Mouse (Mus musculus) bone marrow macrophage, adult 2 months (primary cell): Measurements from ENCODE around the gene Ngef. TPM values are rescaled to one million over a fixed set of nuclear protein-coding genes. Genes with fewer than 3 reads are reported as not detected.

Experiments
- H3K27ac ChIP-seq: 2 replicates; pipeline ENCODE4 v1.5.1; 2012; ENCODE audit warnings: low read depth, low read length; ENCODE audit not compliant: insufficient read depth
- H3K4me1 ChIP-seq: 2 replicates; pipeline ENCODE4 v1.6.1; 2012; ENCODE audit warnings: low read length; ENCODE audit not compliant: control insufficient read depth, insufficient read depth
- H3K4me3 ChIP-seq: 2 replicates; pipeline ENCODE4 v1.5.1; 2012; ENCODE audit warnings: mild to moderate bottlenecking, low read length, moderate library complexity; ENCODE audit not compliant: insufficient read depth
- CTCF ChIP-seq: IDR thresholded peaks from 2 replicates; pipeline ENCODE4 v1.5.1; 2012; ENCODE audit warnings: low read depth, mild to moderate bottlenecking, low read length, moderate library complexity
- POLR2A ChIP-seq: IDR thresholded peaks from 2 replicates; pipeline ENCODE4 v1.6.1; 2012; ENCODE audit warnings: mild to moderate bottlenecking, low read depth, low read length, borderline replicate concordance
- polyA plus RNA-seq: library from polyadenylated mRNA; stranded (reverse); fragments of >200 nt; gene quantifications from 2 replicates; pipeline ENCODE4 v1.2.4, GENCODE M21; 2012; ENCODE audit not compliant: missing spikeins, insufficient read depth, insufficient read length

Gene Ngef
- polyA plus RNA-seq, 1 experiment = not detected

DNA sequence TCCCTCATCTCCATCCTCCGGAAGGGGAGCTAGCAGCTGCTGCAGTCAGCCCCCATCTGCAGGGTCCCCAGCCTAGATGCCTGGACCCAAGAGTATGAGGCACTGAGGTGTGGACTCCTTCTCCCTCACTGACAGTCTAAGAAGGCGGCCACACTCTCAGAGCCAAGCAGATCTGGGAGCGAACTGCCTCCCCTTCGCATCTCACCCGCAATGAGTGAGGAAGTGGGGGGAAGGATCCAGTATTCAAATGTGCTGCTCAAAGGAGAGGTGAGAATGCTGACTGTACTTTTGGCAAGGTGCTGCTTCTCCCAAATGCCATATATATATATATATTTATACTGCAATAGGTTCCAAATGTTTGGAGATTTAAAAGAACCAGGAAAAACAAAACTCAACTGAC, 29.7 kb upstream of the Ngef start:
- TF ChIP-seq POLR2A = no peak
- TF ChIP-seq CTCF = no peak
- no peak overlapping the region for H3K4me3 ChIP-seq

DNA sequence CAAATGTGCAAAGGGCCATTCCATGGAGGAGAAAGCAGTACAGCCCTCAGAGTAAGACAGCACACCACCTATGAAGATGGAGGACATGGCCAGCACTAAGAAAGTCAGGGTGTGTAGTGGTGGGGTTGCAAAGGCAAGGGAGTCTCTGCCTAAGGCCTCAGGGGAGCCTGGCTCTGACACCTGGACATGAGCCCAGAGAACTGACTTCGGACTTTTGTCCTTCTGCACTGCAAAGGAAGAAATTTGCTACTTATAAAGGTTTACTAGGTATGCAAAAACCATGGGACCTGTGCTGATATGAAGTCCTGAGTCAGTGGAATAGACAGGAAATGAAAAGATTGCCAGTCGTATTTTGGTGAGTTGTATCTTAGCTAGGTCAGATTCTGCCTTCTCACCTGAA, 28.1 kb upstream of the Ngef start:
- Histone ChIP-seq H3K27ac (no peak overlapping the region), H3K4me1 (no peaks in the 10 kb centered on the region), H3K4me3 (no peak overlapping the region)
- TF ChIP-seq POLR2A (no peak), CTCF (no peak)

More for the DNA sequence above, 29.7 kb upstream of the Ngef start:
- peaks cover 5% of the 10 kb centered on the region for H3K4me1 ChIP-seq
- H3K27ac ChIP-seq = no peak overlapping the region

DNA sequence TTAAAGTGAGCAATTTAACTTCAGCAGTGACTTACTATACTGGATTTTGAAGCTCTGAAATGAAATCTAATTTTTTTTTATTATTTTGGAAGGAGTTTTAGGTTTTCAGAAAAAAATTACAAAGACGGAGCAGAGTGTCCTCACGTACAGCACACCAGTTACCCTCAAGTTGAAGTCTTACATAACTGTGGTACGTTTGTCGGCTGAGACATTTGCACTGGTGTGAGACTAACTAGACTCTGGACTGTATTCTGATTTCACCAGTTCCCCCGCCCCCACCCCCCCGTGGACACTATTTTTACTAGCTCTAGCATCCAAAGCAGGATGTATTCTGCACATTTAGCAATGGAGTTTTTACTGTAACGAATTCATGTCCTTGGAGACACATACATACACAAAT, 26.9 kb upstream of the Ngef start:
- Histone ChIP-seq H3K4me3 (no peak overlapping the region), H3K4me1 (no peaks in the 10 kb centered on the region), H3K27ac (no peak overlapping the region)
- TF ChIP-seq CTCF (no peak), POLR2A (no peak)

DNA sequence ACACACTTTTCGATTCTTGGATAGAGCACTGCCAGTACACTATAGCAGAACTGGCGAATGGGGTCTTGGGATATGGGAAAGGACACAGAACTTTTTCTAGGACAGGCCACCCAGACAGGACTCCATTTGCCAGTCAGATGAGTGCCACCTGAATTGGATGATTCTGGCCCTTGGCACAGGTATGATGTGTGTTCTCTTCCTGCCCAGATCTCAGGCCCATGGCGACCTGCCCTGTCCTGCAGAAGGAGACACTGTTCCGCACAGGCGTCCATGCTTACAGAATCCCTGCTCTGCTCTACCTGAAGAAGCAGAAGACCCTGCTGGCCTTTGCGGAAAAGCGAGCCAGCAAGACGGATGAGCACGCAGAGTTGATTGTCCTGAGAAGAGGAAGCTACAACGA, 21.0 kb upstream of the Ngef start:
- TF ChIP-seq CTCF (no peak), POLR2A (no peak)
- no peaks in the 10 kb centered on the region for H3K4me1 ChIP-seq
- no peak overlapping the region for H3K27ac ChIP-seq
- no peak overlapping the region for H3K4me3 ChIP-seq

DNA sequence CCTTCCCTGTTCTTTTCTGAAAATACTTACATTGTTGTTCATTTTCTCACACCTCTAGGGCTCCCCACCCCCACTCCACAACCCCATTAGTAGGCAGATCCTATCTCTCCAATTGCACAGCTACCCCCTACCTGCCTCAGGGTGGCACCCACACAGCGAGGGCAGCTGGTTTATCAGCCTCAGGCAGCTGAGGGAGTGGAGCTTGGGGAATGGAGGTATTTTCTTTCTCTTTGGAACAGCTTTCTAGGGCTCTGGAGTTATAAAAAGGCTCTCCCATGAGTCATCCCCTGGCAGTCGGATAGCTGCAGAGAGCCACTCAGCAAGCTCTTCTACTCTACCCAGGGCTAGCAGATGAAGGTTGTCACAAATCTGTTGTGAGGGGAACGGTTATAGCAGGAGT, 20.6 kb upstream of the Ngef start:
- Histone ChIP-seq H3K4me1 (no peaks in the 10 kb centered on the region), H3K4me3 (no peak overlapping the region), H3K27ac (no peak overlapping the region)
- TF ChIP-seq POLR2A (no peak), CTCF (no peak)

DNA sequence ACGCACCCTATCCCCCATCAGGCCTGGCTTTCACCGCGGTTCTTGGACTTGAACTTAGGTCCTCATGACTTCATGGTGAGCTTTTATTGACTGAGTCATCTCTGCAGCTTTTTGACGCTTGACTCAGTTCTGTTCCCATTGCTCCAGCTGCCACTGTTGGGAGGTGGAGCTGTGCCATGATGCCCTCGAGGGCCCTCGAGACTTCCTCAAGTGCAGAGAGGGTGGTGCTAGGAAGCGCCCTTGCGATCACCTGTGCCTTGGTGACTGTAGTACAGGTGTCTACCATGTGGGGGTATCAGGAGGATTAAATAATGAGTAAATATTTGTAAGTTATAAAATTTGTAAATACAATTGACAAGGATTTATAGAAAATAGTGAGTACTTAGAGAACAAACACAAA, 16.3 kb upstream of the Ngef start:
- TF ChIP-seq CTCF (no peak), POLR2A (no peak)
- H3K27ac ChIP-seq = no peak overlapping the region

DNA sequence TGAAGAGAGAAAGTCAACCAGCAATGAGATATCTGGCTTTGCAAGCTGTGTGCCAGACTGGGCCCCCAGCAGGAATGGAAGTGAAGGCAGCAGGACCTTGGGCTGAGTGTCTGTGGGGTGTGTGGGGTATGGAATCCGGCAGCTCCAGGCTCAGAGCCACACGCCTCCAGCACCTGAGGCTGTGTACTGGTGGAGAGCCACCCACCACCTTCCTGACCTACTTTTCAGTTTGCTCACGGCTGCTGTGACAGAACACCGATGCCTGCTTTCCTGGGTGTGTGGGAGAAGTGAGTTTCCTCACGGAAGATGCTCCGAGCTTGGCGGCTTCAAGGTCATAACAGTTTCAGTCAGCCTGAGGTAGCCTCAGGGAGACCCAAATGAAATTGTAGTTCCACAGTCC, 15.5 kb upstream of the Ngef start:
- H3K4me3 ChIP-seq = no peak overlapping the region
- no peaks in the 10 kb centered on the region for H3K4me1 ChIP-seq
- no peak overlapping the region for H3K27ac ChIP-seq
- TF ChIP-seq CTCF (no peak), POLR2A (no peak)

More for the DNA sequence above, 16.3 kb upstream of the Ngef start:
- Histone ChIP-seq H3K4me3 (no peak overlapping the region), H3K4me1 (no peaks in the 10 kb centered on the region)

DNA sequence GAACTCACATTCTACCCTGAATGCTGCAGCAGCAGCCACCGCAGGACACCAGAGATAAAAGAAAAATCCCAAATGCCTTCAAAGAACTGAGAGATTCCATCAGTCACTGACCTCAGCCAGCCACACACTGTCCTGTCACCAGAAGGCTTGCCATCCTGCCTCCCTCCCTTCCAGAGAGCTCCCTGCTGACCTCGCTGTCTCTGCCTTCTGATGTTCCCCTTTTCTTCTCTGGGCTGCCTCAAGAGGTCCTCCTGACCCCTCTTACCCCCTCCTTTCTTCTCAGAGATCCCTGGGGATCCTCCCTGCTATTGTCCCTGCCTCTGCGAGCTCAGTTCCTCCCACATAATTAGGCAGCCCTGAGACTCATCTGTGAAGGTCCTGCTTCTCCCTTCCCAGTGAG, 7.2 kb upstream of the Ngef start:
- 0 out of 2 replicates have a peak, but pooled peaks have one; percentile 15 for TF ChIP-seq CTCF
- no peak for TF ChIP-seq POLR2A
- H3K4me3 ChIP-seq = no peak overlapping the region
- H3K4me1 ChIP-seq = 0 out of 2 replicates have a peak, but pooled peaks cover 3% of the 10 kb centered on the region
- H3K27ac ChIP-seq = no peak overlapping the region

DNA sequence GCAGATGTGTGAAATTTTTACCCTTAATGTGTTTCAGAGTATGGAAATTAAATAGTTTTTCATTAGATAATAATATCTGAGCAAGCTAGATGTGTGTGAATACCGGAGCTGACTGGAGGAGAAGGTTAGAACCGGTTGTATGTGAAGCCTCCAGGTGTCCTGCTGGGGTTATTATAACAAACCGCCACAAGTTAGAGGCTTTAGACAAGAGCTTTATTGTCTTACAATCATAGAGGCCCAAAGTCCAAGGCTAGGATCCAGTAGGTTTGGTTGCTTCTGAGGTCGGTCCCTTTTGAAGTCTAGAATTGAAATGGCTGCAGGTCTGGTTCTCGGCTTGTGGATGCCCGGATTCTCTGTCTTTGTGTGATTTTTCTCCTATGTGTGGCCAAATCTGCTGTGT, 5.3 kb upstream of the Ngef start:
- no peak overlapping the region for H3K4me3 ChIP-seq
- H3K27ac ChIP-seq = no peak overlapping the region
- 0 out of 2 replicates have a peak, but pooled peaks cover 3% of the 10 kb centered on the region for H3K4me1 ChIP-seq
- TF ChIP-seq CTCF (no peak), POLR2A (no peak)

DNA sequence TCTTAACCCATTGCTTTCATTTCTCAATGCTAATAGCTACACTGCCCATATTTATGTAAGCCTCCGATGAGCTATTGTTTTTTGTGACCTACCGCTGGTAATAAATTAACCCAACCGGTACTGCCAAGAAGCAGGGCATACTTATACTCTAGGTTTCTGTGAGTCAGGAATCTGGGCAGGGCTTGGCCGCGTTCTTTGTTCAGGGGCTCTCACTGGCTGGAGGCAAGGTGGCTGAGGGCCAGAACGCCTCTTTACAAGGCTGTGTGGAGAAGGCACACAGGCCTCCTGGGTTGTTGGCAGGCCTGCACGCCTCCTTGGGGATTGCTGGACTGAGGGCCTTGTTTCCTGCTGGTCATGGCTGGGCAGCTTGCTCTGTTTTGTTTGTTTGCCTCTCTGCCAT, 1.1 kb upstream of the Ngef start:
- H3K27ac ChIP-seq = no peak overlapping the region
- H3K4me3 ChIP-seq = no peak overlapping the region
- TF ChIP-seq POLR2A (no peak), CTCF (no peak)
- H3K4me1 ChIP-seq = no peaks in the 10 kb centered on the region

DNA sequence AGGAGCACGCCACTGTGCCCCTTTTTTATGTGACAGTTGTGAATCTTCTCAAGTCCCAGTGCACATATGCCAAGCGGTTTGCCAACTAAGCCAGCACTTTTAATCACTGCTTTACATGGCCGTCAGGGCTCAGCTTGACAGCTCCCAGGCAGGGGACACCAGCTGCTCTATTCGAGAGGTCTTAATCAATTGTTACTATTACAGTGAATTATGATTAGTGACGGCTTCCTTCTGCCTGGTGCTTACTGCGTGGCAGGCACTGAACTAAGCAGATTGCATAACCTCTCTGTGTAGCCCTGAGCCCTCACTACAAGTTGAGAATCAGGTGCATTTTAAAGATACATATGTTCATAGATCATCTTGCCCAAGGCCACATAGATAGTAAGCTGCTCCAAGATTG, 683 bp upstream of the Ngef start:
- no peak overlapping the region for H3K27ac ChIP-seq
- no peaks in the 10 kb centered on the region for H3K4me1 ChIP-seq
- no peak overlapping the region for H3K4me3 ChIP-seq
- no peak for TF ChIP-seq CTCF
- TF ChIP-seq POLR2A = no peak
